Mouse (Mus musculus) CH12.LX (cell line): Measurements from ENCODE around the gene Mapk9.

ENCODE experiments used
- CTCF ChIP-seq, 2 experiments: IDR thresholded peaks in 1 of 2; conservative IDR thresholded peaks in 1 of 2; 2 replicates each; pipeline ENCODE4 v1.5.1; 2011 to 2012; ENCODE audit warnings: low read depth in 2 of 2, low read length in 2 of 2, improper control_type of control experiment in 1 of 2, inconsistent platforms in 1 of 2, mild to moderate bottlenecking in 1 of 2, moderate library complexity in 1 of 2
- E2F4 ChIP-seq: IDR thresholded peaks from 2 replicates; pipeline ENCODE4 v1.6.1; 2011; ENCODE audit warnings: low read depth, low read length, improper control_type of control experiment; ENCODE audit not compliant: insufficient replicate concordance
- ELF1 ChIP-seq: IDR thresholded peaks from 2 replicates; pipeline ENCODE4 v1.6.1; 2014; ENCODE audit warnings: low read depth, mild to moderate bottlenecking, inconsistent platforms, low read length, improper control_type of control experiment
- EP300 ChIP-seq: IDR thresholded peaks from 2 replicates; pipeline ENCODE4 v1.6.1; 2011; ENCODE audit warnings: low read length, improper control_type of control experiment
- KAT2A ChIP-seq: IDR thresholded peaks from 2 replicates; pipeline ENCODE4 v1.6.1; 2012; ENCODE audit warnings: low read length, improper control_type of control experiment, inconsistent platforms; ENCODE audit not compliant: insufficient replicate concordance
- MAFK ChIP-seq: IDR thresholded peaks from 2 replicates; pipeline ENCODE4 v1.6.1; 2011; ENCODE audit warnings: low read length, improper control_type of control experiment; ENCODE audit not compliant: insufficient replicate concordance
- MXI1 ChIP-seq: IDR thresholded peaks from 2 replicates; pipeline ENCODE4 v1.6.1; 2011; ENCODE audit warnings: mild to moderate bottlenecking, low read depth, low read length, improper control_type of control experiment
- POLR2A ChIP-seq: IDR thresholded peaks from 2 replicates; pipeline ENCODE4 v1.6.1; 2011; ENCODE audit warnings: low read depth, mild to moderate bottlenecking, improper control_type of control experiment, low read length
- RAD21 ChIP-seq: IDR thresholded peaks from 2 replicates; pipeline ENCODE4 v1.6.1; 2011; ENCODE audit warnings: low read depth, mild to moderate bottlenecking, low read length, improper control_type of control experiment, moderate library complexity
- SMC3 ChIP-seq: IDR thresholded peaks from 2 replicates; pipeline ENCODE4 v1.6.1; 2011; ENCODE audit warnings: low read depth, low read length, improper control_type of control experiment
- TBP ChIP-seq: conservative IDR thresholded peaks from 2 replicates; pipeline ENCODE4 v1.6.1; 2011; ENCODE audit warnings: low read depth, low read length, improper control_type of control experiment
- ZNF384 ChIP-seq: IDR thresholded peaks from 2 replicates; pipeline ENCODE4 v1.6.1; 2012; ENCODE audit warnings: low read depth, low read length, improper control_type of control experiment, inconsistent platforms

DNA sequence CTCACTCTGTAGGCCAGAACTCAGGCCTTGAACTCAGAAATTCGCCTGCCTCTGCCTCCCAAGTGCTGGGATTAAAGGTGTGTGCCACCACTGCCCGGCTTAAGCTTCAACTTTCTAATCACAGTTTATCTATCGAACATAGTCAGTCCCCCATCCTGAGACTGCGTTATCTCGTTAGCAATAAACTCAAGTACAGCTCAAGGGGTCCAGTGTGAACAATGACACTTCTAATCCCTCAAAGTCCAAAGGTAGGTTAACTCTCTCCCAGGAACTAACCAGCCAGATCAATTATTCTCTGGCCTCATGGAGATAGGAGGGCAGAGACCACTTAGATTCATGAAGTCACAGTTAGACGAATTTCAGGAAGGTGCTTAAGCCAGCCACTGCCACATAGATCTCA lies 12.3 kb upstream of the Mapk9 start:
- TF ChIP-seq MAFK (no peak), EP300 (no peak), CTCF (conservative IDR thresholded peaks at IDR 0.05 in 1 of 2, IDR thresholded peaks at IDR 0.05 in 1 of 2; ENCODE audit: low read depth in 2 of 2, low read length in 2 of 2) (no peak), POLR2A (no peak), ELF1 (no peak), KAT2A (no peak), MXI1 (no peak), E2F4 (no peak), ZNF384 (no peak), RAD21 (no peak), TBP (no peak), SMC3 (no peak)
